Mouse (Mus musculus) heart, embryonic 11.5 days (tissue): Measurements from ENCODE around the gene Ppp1r21. TPM values are rescaled to one million over a fixed set of nuclear protein-coding genes. Genes with fewer than 3 reads are reported as not detected.

Source experiments
- polyA plus RNA-seq: library from polyadenylated mRNA; unstranded; fragments of >200 nt; fragmentation: Nextera tagmentation; extraction: Ambion mirVana; gene quantifications from 2 replicates; pipeline ENCODE4 v1.2.1, GENCODE M21; 2014

Ppp1r21 gene
- polyA plus RNA-seq, 1 experiment from 2014 or later: 15.9 TPM

Other genes with a start within 250 kb of the Ppp1r21 start
- gene Foxn2, start 89.4 kb upstream of the Ppp1r21 start, polyA plus RNA-seq: 7.4 and 8.0 TPM in 2 replicates
- gene Ston1, start 67.6 kb downstream of the Ppp1r21 start, polyA plus RNA-seq: 6.9 and 11.1 TPM in 2 replicates
- 0.21 and 0.41 TPM in 2 replicates for gene Gtf2a1l, start 138.5 kb downstream of the Ppp1r21 start, polyA plus RNA-seq